Mouse (Mus musculus): Measurements from ENCODE around the gene Krt78.
"Not testable (repeated sequence)": the region's sequence is repeated elsewhere in the genome, so short reads cannot be mapped to it uniquely, and the experiment has no call there.

Gene Krt78

GRCm38 (mm10) chr15:101954187-101954586 is at the start of gene Krt78:
Krt78 (minus strand) TSS chr15:101954287.
- DNase-seq: no peak

DNA sequence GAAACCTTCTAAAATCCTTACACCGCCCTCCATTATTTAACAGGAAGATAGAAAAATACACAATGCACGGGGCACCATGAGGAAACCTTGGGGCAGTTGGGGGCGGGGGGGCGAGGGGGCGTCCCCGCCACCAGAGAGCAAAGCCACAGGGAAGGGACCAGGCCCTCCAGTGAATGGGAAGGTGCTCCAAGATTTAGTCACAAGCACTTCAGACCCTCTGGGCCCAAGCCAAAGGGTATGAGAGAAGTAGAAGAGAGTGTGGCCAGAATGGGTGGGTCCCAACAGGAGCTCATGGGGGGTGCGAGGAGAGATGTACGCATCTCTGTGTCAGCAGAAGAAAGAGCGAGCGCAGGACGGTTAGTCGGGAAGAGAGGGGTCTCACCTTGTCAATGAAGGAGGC is 49.4 kb upstream of the Krt78 start:
- no peak for DNase-seq

GRCm38 (mm10) chr15:102002646-102003488 is 48.8 kb upstream of the Krt78 start:
- DNase-seq: peak; percentile 80

DNA sequence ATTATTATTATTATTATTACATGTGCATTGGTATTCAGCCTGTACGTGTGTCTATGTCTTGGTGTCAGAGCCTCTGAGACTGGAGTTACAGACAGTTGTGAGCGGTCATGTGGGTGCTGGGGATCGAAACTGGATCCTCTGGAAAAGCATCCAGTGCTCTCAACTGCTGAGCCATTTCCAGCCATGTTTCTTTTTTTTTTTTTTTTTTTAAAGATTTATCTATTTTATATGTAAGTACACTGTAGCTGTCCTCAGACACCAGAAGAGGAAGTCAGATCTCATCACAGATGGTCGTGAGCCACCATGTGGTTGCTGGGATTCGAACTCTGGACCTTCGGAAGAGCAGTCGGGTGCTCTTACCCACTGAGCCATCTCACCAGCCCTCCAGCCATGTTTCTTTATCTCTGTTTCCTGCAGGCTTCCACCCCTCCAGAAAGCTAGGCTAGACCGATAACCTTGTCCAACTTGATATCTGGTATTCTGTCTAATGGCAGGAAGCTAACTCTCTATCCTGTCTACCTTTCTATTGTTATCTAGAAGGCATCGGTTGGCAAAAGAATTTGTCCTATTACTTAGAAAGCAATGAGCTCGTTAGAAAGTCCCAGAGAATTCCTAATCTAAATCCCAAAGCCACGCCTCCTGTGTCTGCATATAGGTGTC is 45.7 kb upstream of the Krt78 start:
- no peak for DNase-seq

DNA sequence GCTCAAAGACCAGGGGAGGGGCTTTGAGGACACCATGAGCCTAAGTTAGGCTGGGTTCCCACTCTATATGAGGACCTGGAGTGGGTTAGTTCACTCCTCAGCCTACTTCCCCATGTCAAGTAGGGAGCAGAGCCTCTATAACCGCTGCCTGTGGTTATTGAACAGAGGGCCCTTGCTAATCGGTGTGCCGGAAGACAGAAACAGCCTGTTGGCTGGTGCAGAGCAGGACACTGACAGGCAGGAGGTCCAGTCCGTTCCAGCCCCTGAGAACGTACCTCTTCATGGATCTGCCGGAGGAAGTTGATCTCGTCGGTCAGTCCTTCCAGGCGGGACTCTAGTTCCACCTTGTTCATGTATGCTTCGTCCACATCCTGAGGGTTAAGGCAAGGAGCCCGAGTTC is 45.1 kb upstream of the Krt78 start:
- no peak for DNase-seq

- DNase-seq: not testable (repeated sequence)
These were observed 42.5 kb upstream of the Krt78 start for GRCm38 (mm10) chr15:101996450-101997078.

DNA sequence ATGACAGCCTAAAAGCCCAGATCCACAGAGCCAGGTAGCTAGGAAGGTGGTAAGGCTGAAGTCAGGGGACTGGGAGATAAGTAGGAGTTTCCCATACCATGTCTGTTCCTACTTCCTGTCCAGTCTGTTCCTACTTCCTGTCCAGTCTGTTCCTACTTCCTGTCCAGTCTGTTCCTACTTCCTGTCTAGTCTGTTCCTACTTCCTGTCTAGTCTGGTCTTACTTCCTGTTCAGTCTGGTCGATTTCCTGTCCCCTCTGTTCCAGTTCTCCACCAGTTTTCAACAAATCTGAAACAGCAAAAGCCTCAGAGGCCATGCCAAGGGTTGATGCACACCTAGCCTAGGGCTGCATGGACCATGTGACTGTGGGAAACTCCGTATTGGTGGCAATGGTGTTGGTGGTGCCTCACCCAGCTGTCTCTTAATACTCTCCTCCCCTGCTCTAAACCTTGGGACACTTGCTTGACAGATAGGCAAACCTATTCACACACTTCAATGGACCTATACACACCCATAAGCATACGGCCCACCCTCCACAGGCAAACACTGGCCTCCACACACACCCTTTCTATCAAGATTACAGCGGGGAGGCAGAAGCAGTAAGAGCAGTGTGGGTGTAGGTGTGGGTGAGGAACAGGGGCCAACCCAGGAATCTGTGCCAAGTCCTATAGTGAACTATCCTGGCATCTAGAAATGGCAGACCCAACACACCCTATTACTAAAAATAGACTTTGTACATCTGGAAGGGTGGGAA is 41.6 kb upstream of the Krt78 start:
- DNase-seq: no peak

DNA sequence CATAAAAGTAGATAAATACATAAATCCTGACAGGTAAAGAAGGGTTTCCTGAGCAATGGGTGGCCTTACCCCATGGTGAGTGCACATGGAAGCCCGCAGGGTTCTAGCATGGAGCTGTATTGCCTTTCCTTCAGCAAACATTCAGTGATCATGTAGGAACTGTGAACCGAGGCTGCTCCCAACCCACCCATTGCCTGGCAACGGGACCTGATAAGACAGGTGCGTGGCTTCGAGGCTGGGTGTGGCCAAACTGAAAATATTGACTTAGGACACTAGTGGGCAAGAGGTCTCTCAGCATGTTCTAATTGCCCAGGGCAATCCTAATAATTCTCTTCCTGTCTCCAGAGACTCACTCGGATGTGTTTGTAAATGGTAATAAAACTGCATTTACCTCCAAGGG is 40.3 kb upstream of the Krt78 start:
- no peak for DNase-seq

DNA sequence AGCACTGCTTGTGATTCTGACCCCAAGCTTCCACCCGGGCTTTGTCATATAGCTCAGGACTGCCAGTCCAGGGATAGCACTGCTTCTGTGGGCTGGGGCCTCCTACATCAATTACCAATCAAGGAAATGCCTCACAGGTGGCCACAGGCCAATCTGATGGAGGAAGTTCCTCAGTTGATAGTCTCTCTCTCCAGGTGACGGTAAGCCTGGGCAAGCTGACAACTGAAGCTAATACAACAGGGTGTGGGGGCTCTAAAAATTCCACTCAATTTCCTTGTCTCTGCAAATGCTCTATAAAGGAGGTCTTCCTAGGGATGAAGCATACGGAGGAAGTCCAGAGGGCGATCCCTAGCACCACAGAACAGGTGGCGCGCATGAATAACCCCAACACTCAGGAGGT is 36.9 kb upstream of the Krt78 start:
- no peak for DNase-seq

DNA sequence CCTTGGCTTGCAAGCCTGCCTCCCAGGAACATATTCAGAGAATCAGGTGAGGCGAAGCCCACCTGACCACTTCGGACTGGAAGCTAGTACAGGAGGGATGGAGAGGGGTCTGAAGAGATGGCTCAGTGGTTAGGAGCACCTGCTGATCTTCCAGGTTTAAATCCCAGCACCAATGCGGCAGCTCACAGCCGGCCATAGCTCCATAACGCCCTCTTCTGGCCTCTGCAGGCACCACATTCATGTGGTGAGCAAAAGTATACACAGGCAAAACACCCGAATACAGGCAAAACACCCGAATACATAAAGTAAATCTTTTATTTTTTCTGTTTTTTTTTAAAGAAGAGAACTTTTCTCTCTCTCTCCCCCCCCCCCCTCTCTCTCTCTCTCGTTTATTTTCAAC is 34.6 kb upstream of the Krt78 start:
- DNase-seq: no peak

DNA sequence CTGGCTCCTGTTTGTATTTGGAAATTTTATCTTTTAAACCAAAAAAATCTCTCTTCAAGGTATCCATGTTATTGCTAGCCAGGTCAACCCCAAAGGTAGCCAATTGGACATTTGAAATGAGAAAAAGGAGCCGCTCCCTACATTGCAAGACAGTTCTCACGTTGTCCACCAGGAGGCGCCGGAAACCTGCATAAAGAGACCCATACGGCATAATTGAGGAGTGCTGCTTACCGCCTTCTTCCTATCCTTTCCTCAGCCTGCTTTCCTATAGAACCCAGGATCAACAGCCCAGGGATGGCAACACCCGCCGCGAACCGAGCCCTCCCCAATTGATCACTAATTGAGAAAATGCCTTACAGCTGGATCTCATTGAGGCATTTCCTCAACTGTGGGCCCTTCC is 34.0 kb upstream of the Krt78 start:
- DNase-seq: peak; percentile 90

- DNase-seq: no peak
These were observed 30.7 kb upstream of the Krt78 start for GRCm38 (mm10) chr15:101984746-101985145.

- DNase-seq: peak; percentile 91
These were observed 30.0 kb upstream of the Krt78 start for GRCm38 (mm10) chr15:101983949-101984601.

DNA sequence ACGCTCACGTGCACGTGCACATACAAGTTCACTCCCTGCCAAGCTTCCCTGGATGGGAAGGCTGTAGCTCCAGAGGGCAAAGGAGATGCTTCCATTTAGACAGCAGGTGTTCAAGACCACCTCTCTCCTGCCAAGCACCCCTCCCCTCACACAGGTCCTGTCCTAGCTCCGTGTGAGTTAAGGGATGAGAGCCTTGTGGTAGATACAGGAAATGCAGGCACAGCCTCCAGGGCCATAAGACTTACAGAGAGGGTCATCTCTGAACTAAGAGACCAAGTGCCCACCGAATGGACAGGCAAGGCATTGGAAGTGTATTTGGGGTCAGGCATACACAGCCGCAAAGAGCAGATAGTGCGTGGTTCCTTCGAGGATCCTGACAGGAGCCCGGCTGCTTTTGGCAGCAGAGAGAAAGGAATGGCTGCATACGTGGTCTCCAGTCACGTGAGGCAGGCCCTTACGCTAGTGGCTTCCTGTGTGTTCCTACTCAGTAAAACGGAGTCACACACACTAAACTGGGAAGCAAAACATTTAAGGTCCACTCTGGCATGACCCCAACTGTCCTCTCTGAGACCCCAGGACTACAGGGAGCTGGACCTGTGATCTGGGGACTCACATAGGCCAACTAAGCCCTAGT is 29.3 kb upstream of the Krt78 start:
- DNase-seq: no peak

GRCm38 (mm10) chr15:101980849-101981248 is 26.8 kb upstream of the Krt78 start:
- DNase-seq: peak; percentile 82

DNA sequence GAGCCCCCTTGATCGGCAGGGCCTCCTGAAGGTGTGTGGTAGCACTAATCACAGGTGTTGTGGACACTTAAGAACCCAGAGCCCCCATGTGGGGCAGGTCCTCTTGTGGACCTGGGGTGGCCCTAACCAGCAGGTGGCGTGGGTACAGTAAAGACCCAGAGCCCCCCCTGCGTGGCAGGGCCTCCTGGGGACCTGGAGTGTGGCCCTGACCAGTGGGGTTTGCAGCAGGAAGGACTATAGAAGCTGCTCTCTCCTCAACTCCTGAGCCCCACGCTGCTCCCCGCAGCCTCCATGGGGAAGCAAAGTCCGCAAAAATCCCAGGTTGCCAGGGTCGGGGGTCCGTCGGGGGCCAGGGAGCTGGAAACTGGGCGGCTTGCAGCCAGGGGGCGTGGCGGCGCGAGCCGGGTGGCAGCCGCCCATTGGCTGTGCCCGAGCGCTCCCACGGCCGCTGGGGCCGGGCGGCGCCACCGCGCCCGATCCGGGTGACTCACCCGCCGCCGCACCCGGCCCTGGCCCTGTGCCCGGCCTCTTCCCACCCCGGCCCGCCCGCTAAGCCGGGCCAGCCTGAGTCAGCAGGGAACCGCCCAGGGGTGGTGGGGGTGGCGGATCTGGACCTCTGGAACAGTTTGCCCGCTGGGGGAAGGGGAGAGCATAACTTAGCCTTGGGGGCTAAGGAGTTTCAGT is 23.1 kb upstream of the Krt78 start:
- peak; percentile 92 for DNase-seq

- DNase-seq: peak; percentile 56
These were observed 22.6 kb upstream of the Krt78 start for GRCm38 (mm10) chr15:101976641-101977040.

DNA sequence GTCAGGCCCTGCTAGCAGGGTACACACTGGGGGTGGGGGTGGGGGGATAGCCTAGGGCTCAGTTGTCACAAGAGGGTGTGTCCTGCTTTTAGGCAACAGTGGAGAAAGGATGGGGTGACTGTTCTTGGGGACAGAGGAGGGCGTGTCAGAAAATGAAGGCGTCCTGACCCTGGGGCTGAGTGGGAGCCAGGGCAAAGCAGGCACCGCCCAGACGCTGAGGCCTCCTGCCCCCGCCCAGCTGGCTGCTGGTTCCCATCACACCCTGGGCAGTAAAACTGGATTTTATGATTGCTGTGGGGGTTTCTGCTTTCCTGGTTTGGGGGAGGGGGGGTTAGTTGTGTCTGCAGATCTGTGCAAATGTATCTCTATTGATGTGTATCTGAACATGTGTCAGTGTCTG is 21.9 kb upstream of the Krt78 start:
- DNase-seq: no peak

DNA sequence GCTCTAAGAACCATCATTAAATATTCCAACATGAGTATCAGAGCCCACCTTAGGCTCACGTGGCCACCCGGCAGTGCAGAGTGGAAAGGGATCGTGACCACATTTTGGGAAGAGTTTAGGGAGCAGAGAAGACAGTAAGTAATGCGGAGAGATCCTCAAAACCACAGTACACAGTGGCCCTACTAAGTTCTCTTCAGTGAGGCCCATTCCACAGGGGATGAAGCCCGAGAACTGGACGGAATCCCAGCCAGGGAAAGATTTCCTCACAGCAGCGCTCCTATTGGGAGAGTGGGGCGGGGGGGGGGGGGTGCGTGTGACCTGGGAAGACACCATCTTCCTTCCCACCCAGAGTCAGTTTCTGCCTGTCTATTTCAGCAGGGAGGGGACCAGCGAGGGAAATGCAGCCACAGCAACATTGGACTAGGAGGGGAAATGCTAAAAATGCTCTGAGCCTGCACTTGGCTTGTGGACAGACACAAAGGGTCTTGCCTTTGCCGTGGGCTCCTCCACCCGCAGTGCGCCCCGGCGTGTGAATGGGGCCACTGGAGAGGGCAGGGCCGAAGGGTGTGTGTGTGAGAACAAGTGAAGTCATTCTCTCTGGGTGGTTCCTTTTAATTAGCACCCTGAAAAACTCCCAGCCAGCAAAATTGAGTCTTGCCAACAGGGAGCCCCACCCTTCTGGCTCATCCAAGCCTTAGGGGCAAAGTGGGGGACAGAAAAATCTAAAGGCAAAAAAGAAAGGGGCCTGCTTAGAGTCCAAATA is 20.2 kb upstream of the Krt78 start:
- DNase-seq: no peak

DNA sequence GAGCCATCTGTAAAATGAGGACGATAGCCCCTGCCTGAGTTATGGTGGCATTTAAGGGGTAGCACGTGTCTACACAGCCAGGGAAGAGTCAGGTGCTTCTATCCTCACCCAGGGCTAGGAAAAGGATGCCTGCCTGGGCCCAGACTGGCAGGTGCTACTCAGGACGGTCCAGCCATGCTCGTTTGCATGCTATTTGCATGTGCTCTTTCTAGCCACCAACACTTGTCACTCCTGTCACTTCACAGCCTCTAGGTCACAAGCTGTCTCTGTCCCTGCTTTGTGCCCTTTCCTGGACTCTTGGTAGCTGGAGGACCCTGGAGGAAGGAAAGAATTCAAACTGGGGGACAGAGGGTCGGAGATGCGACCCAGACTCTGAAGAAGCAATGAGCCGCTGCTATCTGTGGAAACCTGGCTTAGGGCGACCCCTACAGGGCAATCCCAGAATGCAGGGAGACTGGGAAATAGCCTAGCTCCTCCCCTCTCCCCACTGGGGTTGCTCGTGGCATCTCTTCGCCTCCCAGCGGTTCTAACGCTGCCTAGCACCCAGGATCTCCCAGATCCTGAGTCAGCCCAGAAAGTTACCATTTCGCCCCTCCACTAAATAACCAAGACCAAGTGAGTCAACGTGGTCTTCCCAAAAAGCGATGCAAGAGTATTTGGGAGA is 19.5 kb upstream of the Krt78 start:
- peak; percentile 98 for DNase-seq
